Mouse (Mus musculus): ENCODE results near the gene Spaca4.

Spaca4 gene

GRCm38 (mm10) chr7:45711316-45712021 lies 14.1 kb downstream of the Spaca4 start:
- DNase-seq, result no peak

DNA sequence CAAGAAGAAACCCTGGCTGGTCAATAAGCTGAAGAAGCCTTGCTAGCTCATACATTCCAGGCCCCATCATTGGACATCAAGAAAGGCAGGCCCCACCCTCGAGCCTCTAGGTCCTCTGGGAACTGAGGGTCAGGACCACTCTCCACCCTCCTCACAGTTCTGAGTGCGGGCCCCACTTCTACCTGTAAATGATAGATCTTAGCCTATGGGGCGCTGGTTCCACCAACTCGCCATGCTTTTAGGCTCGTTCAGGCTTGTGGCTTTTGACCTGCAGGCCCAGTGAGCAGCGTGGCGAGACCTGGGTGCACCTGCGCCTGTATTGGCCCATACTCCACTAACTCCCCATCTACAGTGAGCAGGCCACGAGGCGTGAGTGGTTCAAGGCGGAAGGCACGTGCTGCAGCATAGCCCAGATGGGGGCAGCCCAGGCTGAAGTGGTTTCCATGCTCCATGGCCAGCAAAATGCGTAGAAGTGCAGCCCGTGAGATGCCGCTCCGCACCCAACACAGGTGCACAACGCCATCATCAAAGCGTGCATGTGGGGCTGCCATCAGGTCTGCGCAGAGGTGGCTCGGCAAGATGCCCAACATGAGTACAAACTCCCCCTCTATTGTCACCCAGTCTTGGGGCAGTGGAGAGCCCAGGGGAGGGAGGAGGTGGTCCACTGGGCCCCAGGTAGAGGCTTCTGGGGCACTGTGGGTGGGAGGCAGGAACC lies 15.0 kb downstream of the Spaca4 start:
- DNase-seq, result no peak

- no peak for DNase-seq
Measured at GRCm38 (mm10) chr7:45709677-45710355, 15.8 kb downstream of the Spaca4 start.

DNA sequence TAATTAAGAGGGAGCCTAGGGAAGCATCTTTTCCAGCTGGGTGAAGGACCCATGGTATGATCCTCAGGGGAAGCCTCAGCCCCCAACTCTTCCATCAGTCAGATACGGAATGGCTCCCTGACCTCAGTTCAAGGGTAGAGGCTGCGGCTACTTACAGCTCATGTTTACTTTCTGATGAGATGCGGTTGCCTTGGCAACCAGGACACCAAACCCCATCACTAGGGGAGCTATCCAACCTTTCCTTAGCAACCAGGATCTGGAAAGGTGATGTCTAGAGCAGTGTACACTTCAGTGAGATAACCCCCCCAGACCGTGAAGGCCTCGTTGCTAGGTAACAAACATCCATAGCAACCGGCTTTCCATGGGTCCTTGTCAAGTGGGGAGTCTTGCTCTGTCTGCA lies 16.6 kb downstream of the Spaca4 start:
- no peak for DNase-seq

GRCm38 (mm10) chr7:45708221-45708761 lies 17.3 kb downstream of the Spaca4 start:
- no peak for DNase-seq

DNA sequence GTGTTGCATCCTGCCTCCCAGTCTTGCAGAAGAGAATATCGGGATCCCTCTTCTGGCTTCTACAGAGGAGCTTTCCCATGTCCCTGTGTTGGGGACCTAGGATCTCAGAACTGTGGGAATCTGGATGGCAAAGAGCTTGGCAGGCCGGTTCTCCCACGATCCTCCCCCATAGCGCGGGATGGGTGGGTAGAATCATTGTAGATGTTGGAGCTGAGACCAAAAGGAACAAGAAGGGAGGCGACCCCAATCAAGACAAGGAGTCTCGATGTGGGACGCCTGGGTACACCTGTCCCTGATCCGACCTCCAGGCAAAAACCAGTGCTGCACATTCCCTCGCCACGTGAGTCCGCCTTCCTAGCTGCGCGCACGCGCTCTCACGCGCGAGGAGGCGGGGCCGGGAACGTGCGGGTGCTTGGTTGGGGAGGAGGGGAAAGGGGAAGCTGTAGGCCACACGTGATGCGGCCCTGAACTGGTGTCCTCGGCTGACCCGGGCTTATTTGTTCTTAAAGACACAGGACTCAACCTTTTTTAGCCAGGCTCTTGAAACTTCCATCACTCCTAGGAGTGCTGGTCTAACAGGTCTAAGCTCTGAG lies 18.1 kb downstream of the Spaca4 start:
- DNase-seq, result peak; percentile 91

GRCm38 (mm10) chr7:45706721-45707241 lies 18.8 kb downstream of the Spaca4 start:
- peak; percentile 95 for DNase-seq

- peak; percentile 66 for DNase-seq
Measured at GRCm38 (mm10) chr7:45705873-45706281, 19.7 kb downstream of the Spaca4 start.

GRCm38 (mm10) chr7:45705443-45705864 lies 20.2 kb downstream of the Spaca4 start:
- peak; percentile 65 for DNase-seq

GRCm38 (mm10) chr7:45704730-45705442 lies 20.7 kb downstream of the Spaca4 start, which contains the start of gene Dbp:
TSS of gene Dbp (plus strand) at chr7:45705088.
- peak; percentile 99 for DNase-seq

DNA sequence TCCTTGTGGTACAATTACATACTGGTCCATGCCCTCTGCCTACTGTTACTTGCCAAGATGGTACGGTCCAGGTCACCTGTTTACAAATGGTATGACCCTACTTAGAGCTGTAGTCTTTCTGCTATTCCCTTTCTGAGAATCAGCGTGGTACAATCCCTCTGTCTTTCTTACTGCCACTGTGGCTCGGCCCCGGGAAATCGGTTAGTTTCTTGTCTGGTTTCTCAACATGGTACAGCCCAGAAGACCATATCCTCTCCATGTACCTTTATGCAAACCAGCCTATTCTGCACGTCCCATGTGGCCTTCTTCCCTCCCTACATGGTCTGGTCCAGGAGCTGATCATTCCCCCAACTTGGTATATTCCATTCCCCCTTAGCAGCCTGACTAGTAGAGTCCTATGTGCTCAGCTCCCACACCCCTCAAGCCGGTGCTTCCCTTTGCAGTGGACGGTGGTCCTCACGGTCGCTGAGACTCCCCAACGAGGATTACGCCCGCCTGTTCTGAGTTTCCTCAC lies 21.5 kb downstream of the Spaca4 start:
- peak; percentile 62 for DNase-seq

DNA sequence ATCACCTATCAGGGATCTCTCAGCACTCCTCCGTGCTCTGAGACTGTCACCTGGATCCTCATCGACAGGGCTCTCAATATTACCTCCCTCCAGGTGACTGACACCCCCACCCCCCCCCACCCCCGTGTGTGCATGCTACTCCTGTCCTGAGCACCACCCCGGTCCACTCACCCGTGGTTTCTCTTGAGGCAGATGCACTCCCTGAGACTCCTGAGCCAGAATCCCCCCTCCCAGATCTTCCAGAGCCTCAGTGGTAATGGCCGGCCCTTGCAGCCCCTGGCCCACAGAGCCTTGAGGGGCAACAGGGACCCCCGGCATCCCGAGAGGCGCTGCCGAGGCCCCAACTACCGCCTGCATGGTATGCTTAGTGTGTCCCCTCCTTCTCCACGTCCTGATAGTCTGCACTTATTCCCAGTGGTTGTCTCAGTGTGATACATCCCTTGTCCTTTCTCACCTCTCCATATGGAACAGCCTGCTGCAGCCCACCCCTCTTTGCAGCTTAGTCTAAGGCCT lies 22.0 kb downstream of the Spaca4 start:
- peak; percentile 34 for DNase-seq

DNA sequence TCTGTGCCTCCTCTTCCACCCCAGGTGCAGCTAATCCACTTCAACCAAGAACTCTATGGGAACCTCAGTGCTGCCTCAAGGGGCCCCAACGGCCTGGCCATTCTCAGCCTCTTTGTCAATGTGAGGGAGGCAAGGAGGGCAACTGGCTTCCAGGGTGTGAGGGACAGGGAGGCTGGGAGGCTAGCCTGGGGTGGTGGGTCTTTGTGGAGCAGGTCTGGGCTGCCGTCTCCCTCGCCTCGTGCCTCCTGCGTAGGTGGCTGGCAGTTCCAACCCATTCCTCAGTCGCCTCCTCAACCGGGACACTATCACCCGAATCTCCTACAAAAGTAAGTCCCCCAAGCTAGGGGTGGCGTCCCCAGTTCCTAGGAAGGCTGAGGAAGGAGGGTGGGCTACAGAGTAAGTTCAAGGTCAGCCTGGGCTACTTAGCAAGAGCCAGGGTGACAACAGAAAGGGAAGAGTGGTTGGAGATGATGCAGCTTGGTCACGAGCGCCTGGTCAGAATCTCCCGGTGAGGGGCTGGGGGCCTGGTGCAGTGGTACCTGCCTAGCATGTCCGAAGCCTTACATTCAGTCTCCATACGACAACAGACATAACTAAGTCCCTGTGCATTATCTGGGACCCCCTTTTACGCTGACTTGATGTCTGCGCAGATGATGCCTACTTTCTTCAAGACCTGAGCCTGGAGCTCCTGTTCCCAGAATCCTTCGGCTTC lies 22.6 kb downstream of the Spaca4 start:
- DNase-seq, result no peak

DNA sequence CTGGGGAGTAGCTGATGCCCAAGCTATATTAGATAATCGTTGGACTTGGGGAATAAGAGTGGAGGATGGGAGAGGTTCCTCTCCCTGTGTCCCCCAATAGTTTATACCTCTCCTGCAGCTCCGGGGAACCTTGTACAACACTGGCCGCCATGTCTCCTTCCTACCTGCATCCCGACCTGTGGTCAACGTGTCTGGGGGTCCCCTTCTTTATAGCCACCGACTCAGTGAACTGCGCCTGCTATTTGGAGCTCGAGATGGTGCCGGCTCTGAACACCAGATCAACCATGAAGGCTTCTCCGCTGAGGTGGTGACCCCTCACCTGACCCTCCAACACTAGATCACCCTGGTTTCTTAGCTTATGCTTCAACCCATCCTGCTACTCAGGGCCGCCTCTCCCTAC lies 23.3 kb downstream of the Spaca4 start:
- DNase-seq, result no peak

- no peak for DNase-seq
Measured at GRCm38 (mm10) chr7:45701607-45702006, 24.0 kb downstream of the Spaca4 start.

DNA sequence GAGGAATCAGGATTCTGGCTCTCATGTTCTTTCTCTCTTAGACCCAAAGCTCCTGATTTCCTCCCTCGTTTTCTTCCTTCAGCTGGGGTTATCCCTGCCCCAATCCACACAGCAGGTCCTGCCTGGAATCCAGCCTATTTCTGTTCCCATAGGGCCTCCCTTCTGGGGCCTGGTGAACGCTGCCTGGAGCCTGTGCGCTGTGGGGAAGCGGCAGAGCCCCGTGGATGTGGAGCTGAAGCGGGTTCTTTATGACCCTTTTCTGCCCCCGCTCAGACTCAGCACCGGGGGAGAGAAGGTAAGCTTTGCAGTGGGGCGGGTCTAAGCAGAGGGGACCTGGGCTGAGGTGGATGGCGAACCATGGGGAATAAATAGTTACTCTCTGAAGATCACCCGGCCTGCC lies 24.5 kb downstream of the Spaca4 start:
- DNase-seq, result no peak

DNA sequence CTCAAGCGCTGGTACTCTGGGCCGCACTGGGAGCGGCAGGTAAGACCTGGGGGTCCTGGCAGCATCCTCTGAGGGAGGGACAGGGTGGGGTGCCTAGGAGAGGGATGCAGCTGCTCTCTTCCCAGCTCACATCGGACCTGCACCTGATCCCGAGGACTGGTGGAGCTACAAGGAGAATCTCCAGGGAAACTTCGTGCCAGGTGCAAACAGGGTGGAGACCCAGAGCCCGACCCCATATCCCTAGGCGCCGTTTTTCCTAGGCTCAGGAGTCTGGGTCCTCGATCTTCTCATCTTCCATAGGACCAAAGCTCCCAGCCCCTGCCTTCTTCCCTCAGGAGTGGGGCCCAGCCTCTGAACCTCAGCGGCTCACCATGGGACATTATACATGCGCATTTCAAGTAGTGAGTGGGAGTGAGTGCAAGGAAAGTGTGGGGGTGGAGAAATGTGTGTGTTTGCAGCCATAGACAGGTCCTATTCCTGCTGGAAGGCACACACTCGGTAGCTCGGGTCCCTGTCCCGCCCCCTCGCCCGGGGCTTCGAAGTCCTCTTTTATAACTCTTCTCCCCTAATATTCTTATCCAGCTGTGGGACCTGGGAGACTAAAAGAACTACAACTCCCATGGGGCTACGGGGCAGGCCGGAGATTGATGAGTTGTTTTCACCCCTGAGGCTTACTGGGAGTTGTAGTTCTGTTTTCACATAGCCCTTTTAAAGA lies 25.2 kb downstream of the Spaca4 start:
- peak; percentile 80 for DNase-seq

DNA sequence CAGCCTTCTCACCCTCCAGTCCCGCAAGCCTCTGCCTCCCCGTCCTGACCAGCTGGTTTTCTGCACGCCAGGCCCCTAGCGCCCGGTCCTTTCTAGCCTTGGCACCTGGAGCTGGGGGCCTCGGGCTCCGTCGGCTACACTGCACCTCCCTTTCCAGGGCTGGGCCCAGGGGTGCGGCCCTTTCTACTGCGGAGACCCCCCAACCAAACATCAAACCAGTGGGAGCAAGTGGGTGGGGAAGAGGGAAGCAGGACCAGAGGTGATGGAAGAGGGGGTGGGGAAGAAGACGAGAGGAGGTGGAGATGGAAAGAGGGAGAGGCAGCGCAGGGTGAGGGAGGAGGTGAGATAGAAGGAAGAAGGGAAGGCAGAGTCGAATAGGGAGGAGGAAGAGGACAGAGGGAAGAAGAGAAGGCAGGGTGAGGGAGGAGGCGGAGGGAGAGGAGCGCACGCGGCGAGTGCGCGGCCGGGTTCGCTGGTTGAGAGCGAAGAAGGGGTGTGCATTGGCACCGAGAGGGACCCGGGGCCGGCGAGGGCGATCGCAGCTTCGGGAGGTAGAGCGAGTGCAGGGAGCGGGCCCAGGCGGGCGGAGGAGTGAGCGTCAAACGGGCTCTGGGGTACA lies 26.0 kb downstream of the Spaca4 start, which contains the start of gene Car11:
Gene Car11, plus strand, starts transcription at position 321 of the 619 bp plus-strand sequence.
- peak; percentile 42 for DNase-seq

GRCm38 (mm10) chr7:45697894-45698293 lies 27.7 kb downstream of the Spaca4 start:
- no peak for DNase-seq

DNA sequence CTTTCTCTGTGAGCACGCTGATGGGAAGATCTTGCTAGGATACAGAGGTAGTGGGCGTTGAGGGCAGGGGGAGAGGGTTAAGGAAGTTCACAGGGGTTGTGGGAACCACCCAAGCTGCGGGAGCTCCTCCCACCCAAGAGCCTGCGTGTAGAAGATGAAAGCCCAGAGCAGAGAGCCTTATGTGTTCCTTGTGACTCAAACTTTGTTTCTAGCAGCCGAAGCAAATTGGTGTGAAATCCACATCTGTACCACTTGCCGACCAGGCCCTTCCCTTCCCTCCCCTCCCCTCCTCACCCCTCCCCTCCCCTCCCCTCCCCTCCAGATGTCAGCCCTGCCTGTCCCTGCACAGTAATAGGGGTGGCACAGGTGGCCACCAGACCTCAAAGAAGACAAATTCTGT lies 30.5 kb downstream of the Spaca4 start:
- peak; percentile 53 for DNase-seq

Data from thymus, postnatal 14 days (tissue).